Mouse (Mus musculus) embryonic stem cell, embryonic (primary cell): ENCODE measurements around the gene Eepd1.

ENCODE experiments used
- CTCF ChIA-PET, 4 experiments: fragments of 300-600 bp in 2 of 4; fragments of 350-600 bp in 2 of 4; sonication (Branson Sonifier 250); formaldehyde crosslinking; loops; one replicate each; lab custom pipeline; 2022; ENCODE audit warnings: inconsistent platforms in 2 of 4; lab: Charles Lee
- POLR2A ChIA-PET, 4 experiments: fragments of 300-600 bp in 2 of 4; fragments of 350-600 bp in 2 of 4; sonication (Branson Sonifier 250); formaldehyde crosslinking; loops; one replicate each; lab custom pipeline; 2022; ENCODE audit warnings: antibody characterized with exemption in 4 of 4, inconsistent platforms in 1 of 4; lab: Charles Lee

Gene Eepd1

GRCm38 (mm10) chr9:25557378-25557777 is 76.0 kb downstream of the Eepd1 start:
- ChIA-PET CTCF (no interaction called here), POLR2A (no interaction called here)

- CTCF ChIA-PET, result no interaction called here
- POLR2A ChIA-PET, result interaction anchor here in 1 of 4 experiments (0.6 kb wide), 1 partner anchor 26 kb away, joined by 3 read pairs; no protein-coding TSS in a partner anchor
Observed at GRCm38 (mm10) chr9:25558834-25559233, 77.5 kb downstream of the Eepd1 start.

- ChIA-PET POLR2A (interaction anchor here in 2 of 4 experiments (0.7 to 1.3 kb wide), 2 partner anchors 10 to 97 kb away, joined by 3 read pairs; no protein-coding TSS in a partner anchor), CTCF (interaction anchor here in 1 of 4 experiments (0.7 kb wide), 1 partner anchor 1406 kb away, joined by 7 read pairs; no protein-coding TSS in a partner anchor)
Observed at GRCm38 (mm10) chr9:25560016-25560758, 78.8 kb downstream of the Eepd1 start.

GRCm38 (mm10) chr9:25561143-25561542 is 79.8 kb downstream of the Eepd1 start:
- CTCF ChIA-PET, result interaction anchor here in 1 of 4 experiments (0.7 kb wide), 1 partner anchor 1405 kb away, joined by 7 read pairs; no protein-coding TSS in a partner anchor
- POLR2A ChIA-PET, result no interaction called here

- POLR2A ChIA-PET, result interaction anchor here in 3 of 4 experiments (0.6 to 1.5 kb wide), 9 partner anchors 8 to 1164 kb away, joined by 3 to 10 read pairs (median 3); partner anchors contain the start of genes Eepd1 (in 1 of the 3) and Herpud2 (in 1 of the 3)
- CTCF ChIA-PET, result interaction anchor here in 2 of 4 experiments (0.8 to 1.2 kb wide), 3 partner anchors 28 to 245 kb away, joined by 3 to 5 read pairs (median 3); no protein-coding TSS in a partner anchor
Observed at GRCm38 (mm10) chr9:25563806-25564205, 82.5 kb downstream of the Eepd1 start.

GRCm38 (mm10) chr9:25567071-25567470 is 85.7 kb downstream of the Eepd1 start:
- ChIA-PET CTCF (no interaction called here), POLR2A (no interaction called here)

GRCm38 (mm10) chr9:25568783-25569182 is 87.4 kb downstream of the Eepd1 start:
- ChIA-PET CTCF (no interaction called here), POLR2A (no interaction called here)

- ChIA-PET CTCF (no interaction called here), POLR2A (interaction anchor here in 1 of 4 experiments (0.8 to 1.1 kb wide), 2 partner anchors 10 kb away, joined by 3 to 4 read pairs; no protein-coding TSS in a partner anchor)
Observed at GRCm38 (mm10) chr9:25570011-25570410, 88.7 kb downstream of the Eepd1 start.

GRCm38 (mm10) chr9:25570436-25570835 is 89.1 kb downstream of the Eepd1 start:
- ChIA-PET POLR2A (interaction anchor here in 1 of 4 experiments (0.8 to 1.1 kb wide), 2 partner anchors 10 kb away, joined by 3 to 4 read pairs; no protein-coding TSS in a partner anchor), CTCF (no interaction called here)

GRCm38 (mm10) chr9:25571381-25571780 is 90.0 kb downstream of the Eepd1 start:
- ChIA-PET CTCF (no interaction called here), POLR2A (interaction anchor here in 1 of 4 experiments (1.1 kb wide), 1 partner anchor 9 kb away, joined by 4 read pairs; no protein-coding TSS in a partner anchor)

GRCm38 (mm10) chr9:25573753-25574152 is 92.4 kb downstream of the Eepd1 start:
- ChIA-PET CTCF (no interaction called here), POLR2A (no interaction called here)

- CTCF ChIA-PET, result no interaction called here
- POLR2A ChIA-PET, result no interaction called here
Observed at GRCm38 (mm10) chr9:25574186-25574585, 92.8 kb downstream of the Eepd1 start.

GRCm38 (mm10) chr9:25578674-25579596 is 97.6 kb downstream of the Eepd1 start:
- POLR2A ChIA-PET, result no interaction called here
- CTCF ChIA-PET, result no interaction called here

GRCm38 (mm10) chr9:25583621-25584020 is 102.3 kb downstream of the Eepd1 start:
- CTCF ChIA-PET, result interaction anchor here in 1 of 4 experiments (2.0 kb wide), 1 partner anchor 9 kb away, joined by 8 read pairs; no protein-coding TSS in a partner anchor
- POLR2A ChIA-PET, result no interaction called here

- CTCF ChIA-PET, result no interaction called here
- POLR2A ChIA-PET, result interaction anchor here in 1 of 4 experiments (0.6 to 1.5 kb wide), 2 partner anchors 10 to 1218 kb away, joined by 3 to 6 read pairs; no protein-coding TSS in a partner anchor
Observed at GRCm38 (mm10) chr9:25585614-25586013, 104.3 kb downstream of the Eepd1 start.

GRCm38 (mm10) chr9:25588581-25588980 is 107.2 kb downstream of the Eepd1 start:
- POLR2A ChIA-PET, result no interaction called here

GRCm38 (mm10) chr9:25590740-25591139 is 109.4 kb downstream of the Eepd1 start:
- ChIA-PET CTCF (interaction anchor here in 3 of 4 experiments (1.7 to 3.4 kb wide), 4 partner anchors 271 to 423 kb away, joined by 7 to 36 read pairs (median 14); no protein-coding TSS in a partner anchor), POLR2A (interaction anchor here in 3 of 4 experiments (0.6 to 1.6 kb wide), 3 partner anchors 109 to 439 kb away, joined by 3 to 5 read pairs (median 3); partner anchors contain the start of genes Herpud2 (in 1 of the 3) and Sept7 (in 1 of the 3))

More at GRCm38 (mm10) chr9:25588581-25588980, 107.2 kb downstream of the Eepd1 start:
- CTCF ChIA-PET, result no interaction called here
